Mouse (Mus musculus): ENCODE measurements around the gene Dixdc1.
A peak's percentile ranks its signal among the peaks of the same experiment; 100 is the strongest.
"Not testable (repeated sequence)": the region's sequence is repeated elsewhere in the genome, so short reads cannot be mapped to it uniquely, and the experiment has no call there.

Gene Dixdc1

DNA sequence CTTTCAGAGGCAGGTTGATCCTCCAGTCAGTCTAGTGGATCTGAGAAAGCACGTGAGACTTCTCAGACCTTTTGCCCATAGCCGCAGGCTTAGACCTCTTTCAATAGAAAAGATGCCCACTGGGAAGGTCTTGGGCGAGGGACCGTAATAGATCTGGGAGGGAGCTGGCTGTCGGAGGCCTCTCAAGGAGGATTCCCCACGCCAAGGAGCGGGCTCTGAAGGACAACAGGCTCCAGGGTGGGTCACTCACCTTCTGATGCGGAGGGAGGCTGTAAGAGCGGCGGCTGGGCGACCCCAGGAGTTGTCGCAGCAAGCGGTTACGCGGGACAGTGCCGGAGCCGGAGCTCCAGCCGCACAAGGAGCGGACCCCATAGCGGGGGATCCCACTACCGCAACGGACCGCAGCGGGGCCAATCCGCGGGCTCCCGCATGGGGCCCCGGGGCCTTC is 80.4 kb downstream of the Dixdc1 start:
- peak; percentile 29; the same call in 1 of the 2 replicates for ATAC-seq (ENCODE audit: low TSS enrichment)

DNA sequence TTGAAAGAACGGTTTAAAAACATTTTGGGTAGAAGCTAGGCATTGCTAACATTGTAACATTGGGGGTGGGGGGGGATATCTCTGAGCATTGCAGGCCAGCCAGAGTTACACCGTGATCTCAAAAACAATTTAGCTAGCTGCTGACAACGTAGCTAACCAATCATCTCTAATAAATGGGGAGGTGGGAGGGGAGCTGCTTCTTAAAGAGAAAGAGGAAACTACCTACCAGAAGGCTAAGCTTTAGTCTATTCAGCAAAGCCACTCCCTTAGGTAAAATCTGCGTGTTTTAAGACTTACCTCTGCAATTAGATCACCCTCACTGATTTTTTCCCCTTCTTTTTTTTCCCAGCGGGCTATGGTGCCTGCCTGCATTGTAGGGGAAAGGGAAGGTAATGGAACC is 80.9 kb downstream of the Dixdc1 start:
- ATAC-seq (ENCODE audit: low TSS enrichment) = no peak

GRCm38 (mm10) chr9:50650503-50650902 is 88.8 kb downstream of the Dixdc1 start:
- no peak for ATAC-seq (ENCODE audit: low TSS enrichment)

DNA sequence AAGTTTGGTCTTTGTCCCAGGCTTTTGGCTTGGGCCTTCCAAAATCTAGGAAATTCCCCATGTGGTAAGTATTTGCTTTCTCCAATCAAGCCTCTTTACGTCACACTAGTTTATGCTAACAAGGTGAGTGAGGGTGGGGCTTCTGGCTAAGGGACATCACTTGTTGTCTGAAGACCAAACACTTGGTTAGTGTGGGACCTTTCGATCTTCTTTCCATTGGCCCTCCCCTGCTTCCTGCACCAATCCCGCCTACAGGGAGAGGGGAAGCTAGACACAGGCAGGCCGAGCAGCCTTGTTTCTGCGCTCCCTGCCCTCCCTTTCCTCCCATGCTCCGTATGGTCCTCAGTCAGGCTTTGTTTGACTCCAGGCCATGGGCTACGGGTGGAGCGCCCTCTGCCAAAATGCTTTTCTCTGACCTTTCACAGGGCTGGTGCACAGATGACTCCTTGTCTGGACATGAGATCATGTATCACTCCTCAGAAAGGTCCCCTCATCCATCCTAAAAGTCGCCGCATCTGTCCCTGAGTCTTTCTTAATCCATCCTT is 92.4 kb downstream of the Dixdc1 start:
- no peak for ATAC-seq (ENCODE audit: low TSS enrichment)

DNA sequence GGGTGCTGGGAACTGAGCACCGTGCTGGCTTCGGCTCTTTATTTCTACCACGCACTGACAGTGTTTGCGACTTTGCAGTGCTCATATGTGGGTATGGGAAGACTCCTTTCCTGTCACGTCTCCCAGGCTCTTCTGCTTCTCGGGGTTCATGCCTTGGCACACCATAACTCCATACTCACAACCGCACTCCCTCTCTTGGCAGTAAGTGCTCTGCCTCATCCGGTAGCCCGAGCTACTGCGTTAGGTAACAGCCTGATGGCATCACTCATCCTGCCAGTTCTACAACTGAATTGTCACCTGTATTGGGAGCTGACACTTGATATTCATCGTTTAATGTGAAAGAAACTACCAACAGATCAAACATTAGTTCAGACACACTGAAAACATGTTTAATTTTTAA is 105.0 kb downstream of the Dixdc1 start:
- no peak for ATAC-seq (ENCODE audit: low TSS enrichment)

DNA sequence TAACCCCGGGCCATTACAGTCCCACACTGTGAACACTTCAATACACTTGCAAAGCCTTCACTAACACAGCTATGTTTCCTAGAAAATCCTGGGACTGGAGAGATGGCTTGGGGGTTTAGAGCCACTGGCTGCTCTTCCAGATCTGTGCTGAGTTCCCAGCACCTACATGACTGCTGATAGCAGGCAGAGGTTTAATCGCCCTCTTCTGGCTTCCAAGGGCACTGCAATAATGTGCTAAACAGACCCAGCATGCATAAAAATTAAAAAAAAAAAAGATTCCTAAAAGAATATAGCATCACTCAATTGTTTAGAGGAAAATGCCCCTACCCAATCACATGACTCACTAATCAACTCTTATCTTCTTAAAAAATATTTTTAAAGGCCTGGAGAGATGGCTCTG is 106.3 kb downstream of the Dixdc1 start:
- ATAC-seq (ENCODE audit: low TSS enrichment) = no peak

DNA sequence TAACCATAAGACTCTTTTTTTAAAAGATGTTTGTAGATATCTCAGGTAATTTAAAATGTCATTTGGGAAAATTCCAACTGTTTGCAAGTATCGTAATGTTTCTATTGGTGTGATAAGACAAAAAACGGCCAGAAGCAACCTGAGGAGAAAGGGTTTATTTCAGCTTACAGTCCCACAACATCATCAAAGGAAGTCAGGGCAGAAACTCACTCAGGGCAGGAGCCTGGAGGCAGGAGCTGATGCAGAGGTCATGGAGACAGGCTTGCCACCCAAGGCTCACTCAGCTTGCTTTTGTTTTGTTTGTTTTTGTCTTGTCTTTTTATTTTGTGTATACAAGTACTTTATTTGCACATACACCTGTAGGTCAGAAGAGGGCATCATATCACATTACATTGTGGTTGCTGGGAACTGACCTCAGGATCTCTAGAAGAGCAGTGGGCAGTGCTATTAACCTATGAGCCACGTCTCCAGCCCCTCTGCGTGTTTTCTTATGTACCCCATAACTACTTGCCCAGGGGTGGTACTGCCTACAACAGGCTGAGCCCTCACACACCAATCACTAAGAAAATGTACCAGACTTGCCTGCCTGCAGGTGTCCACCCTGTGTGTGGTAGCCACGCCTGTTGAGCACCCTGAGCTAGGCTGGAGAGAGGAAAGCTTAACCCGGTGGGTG is 107.2 kb downstream of the Dixdc1 start:
- no peak for ATAC-seq (ENCODE audit: low TSS enrichment)

GRCm38 (mm10) chr9:50630903-50631302 is 108.4 kb downstream of the Dixdc1 start:
- not testable (repeated sequence) for ATAC-seq (ENCODE audit: low TSS enrichment)

- no peak for ATAC-seq (ENCODE audit: low TSS enrichment)
Observed at GRCm38 (mm10) chr9:50617794-50618330, 121.5 kb downstream of the Dixdc1 start.

DNA sequence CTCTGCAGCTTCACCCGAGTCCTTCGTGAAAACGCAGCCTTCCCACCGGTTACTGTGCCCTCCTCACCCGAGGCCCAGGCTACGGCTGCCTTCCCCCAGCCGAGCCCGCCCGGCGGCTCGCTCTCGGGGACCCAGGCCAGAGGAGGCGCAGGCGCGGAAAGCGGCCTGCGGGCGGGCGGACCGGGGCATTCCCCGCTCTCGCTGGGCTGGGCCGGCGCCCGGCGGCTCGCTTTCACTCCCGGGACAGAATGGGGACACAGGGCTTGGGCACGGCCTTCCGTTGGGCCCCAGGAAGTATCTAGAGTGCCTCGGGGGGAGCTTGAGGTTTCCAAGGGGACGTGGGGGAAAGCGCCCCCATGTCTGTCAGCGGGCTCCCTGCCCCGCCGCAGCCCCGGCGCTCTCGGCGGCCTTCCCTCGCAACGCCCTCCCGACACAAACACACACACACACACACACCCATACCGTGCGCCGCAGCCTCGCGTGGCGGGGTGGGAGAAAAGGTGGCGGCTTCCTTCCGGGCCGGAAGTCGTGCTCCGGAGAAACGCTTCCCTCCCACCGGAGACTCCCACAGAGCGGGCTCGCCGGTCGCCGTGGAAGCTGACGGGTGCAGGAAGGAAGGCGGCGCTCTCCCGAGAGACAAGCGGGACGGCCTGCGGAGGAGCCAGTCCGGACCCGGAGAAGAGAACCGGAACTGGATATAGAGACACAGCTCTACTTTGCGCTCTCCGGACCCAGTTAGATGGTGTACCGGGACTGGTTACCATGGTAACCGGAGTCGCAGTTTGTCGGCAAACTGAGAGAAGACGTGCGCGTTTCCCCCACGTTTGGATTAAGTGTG is 122.3 kb downstream of the Dixdc1 start, which contains the start of the genes Pih1d2 and Nkapd1:
Pih1d2 (plus strand) TSS at position 556 of the 838 bp plus-strand sequence.
Nkapd1 (minus strand) TSS at position 699 of the 838 bp plus-strand sequence.
- ATAC-seq (ENCODE audit: low TSS enrichment) = peak; percentile 87

GRCm38 (mm10) chr9:50616161-50616560 is 123.2 kb downstream of the Dixdc1 start:
- ATAC-seq (ENCODE audit: low TSS enrichment) = no peak

Measured in frontal cortex, adult (tissue).